ENCODE assay signal across 10 mouse cellular contexts in the genomic region with DNA sequence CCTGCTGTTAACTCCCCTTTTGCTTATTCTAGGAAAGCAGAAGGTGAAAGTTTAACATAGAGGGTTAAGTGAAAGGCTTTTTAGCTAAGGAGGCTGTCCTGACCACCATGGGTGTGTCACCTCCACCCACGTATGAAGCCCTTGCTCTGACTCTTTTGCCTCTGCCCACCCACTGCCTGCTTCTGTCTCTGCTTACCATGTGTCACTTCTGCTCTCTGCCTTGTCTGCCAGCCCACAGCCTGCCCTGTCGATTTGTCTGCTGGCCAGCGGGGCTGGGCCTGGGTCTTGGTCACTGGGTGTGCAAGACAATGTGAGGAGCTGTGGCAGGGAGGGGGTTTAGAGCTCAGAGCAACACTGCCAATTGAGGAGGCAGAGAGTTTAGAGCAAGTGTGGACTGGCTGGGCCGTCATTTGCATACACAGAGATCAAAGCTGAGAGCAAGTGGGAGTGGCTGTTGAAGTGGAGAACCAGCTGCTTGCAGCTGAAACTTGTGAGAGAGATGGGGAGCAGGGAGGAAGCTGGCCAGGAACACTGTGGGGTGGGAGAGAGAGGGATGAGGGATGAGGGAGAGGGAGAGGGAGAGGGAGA.
DNase-seq lines count a peak whose midpoint lies in the region; ATAC-seq and TF ChIP-seq lines count a peak whose summit lies in the region.
"Had no signal": no experiment of that assay in that cellular context is flagged by ENCODE, and none has a peak within 500 bp of the region (broad histone marks: within the 10 kb centered on the region; RNA-seq: fewer than 3 reads in every experiment).

No protein-coding gene starts in this region.

- TF ChIP-seq EP300 in heart, adult 2 months (IDR thresholded peaks at IDR 0.05; ENCODE audit: insufficient read depth, low read depth, low read length), result no peak
- no peak for TF ChIP-seq EP300 in lung, postnatal 0 days (IDR thresholded peaks at IDR 0.05)

- no peaks in the 10 kb centered on the region for H3K9me3 ChIP-seq in embryonic facial prominence, embryonic 13.5 days
- no peaks in the 10 kb centered on the region for H3K9me3 ChIP-seq in lung, postnatal 0 days (ENCODE audit: low read length)

- no peak for TF ChIP-seq POLR2A in heart, adult 2 months (IDR thresholded peaks at IDR 0.05; ENCODE audit: insufficient read depth, low read depth, low read length)

- peak; percentile 2 to 4 for DNase-seq in heart, postnatal 10 days
- no peak for DNase-seq in heart, adult 2 months
- peak; percentile 10 for DNase-seq in Muller cell, postnatal 12 days (ENCODE audit: inconsistent ontology term)
- peak; percentile 56 for DNase-seq in lung, postnatal 0 days (ENCODE audit: low spot score)
- no peak for DNase-seq in right cerebral cortex, postnatal 36 days (ENCODE audit: low spot score in 2 of 2)
- DNase-seq in spleen, postnatal 10 days (ENCODE audit: low spot score in 2 of 2), result no peak
- no peak for DNase-seq in testis, postnatal 14 days (ENCODE audit: low spot score)
- DNase-seq: gastrocnemius, postnatal 25 days; liver had no signal

- ATAC-seq in embryonic facial prominence, embryonic 13.5 days (ENCODE audit: insufficient number of reproducible peaks, insufficient read depth, low FRiP score, low TSS enrichment, low read depth), result no peak
- ATAC-seq in lung, postnatal 0 days, result peak; percentile 87

- intact Hi-C loops in heart, postnatal 10 days (cut with DNase I), result no loop called here
- intact Hi-C loops in heart, adult 2 months (cut with DNase I), result no loop called here

- H3K27ac ChIP-seq in heart, adult 2 months, result no peak overlapping the region
- H3K27ac ChIP-seq in embryonic facial prominence, embryonic 13.5 days, result no peak overlapping the region
- no peak overlapping the region for H3K27ac ChIP-seq in lung, postnatal 0 days (ENCODE audit: low read length)

- TF ChIP-seq CTCF in heart, adult 2 months (IDR thresholded peaks at IDR 0.05), result no peak
- TF ChIP-seq CTCF in lung, postnatal 0 days (IDR thresholded peaks at IDR 0.05), result no peak

- H3K79me2 ChIP-seq in heart, adult 2 months (replicated peaks; ENCODE audit: control insufficient read depth, insufficient read depth, low read length), result no peaks in the 10 kb centered on the region

- H3K4me3 ChIP-seq in heart, adult 2 months, result no peak overlapping the region
- H3K4me3 ChIP-seq in embryonic facial prominence, embryonic 13.5 days, result no peak overlapping the region
- no peak overlapping the region for H3K4me3 ChIP-seq in lung, postnatal 0 days (ENCODE audit: low read depth, low read length)

- H3K4me1 ChIP-seq in heart, adult 2 months (ENCODE audit: control insufficient read depth, insufficient read depth, low read length), result no peaks in the 10 kb centered on the region
- H3K4me1 ChIP-seq in embryonic facial prominence, embryonic 13.5 days, result no peaks in the 10 kb centered on the region
- H3K4me1 ChIP-seq in lung, postnatal 0 days (ENCODE audit: insufficient read depth, low read depth, low read length), result no peaks in the 10 kb centered on the region

- no peaks in the 10 kb centered on the region for H3K36me3 ChIP-seq in heart, adult 2 months (ENCODE audit: control insufficient read depth, insufficient read depth, low read length)
- H3K36me3 ChIP-seq in embryonic facial prominence, embryonic 13.5 days, result no peaks in the 10 kb centered on the region
- H3K36me3 ChIP-seq in lung, postnatal 0 days (ENCODE audit: insufficient read depth, low read length), result no peaks in the 10 kb centered on the region

- 25% methylated on average over 4 of the region's 4 CpGs for WGBS in heart, adult 2 months
- WGBS in embryonic facial prominence, embryonic 13.5 days, result 21% methylated on average over 4 of the region's 4 CpGs
- WGBS in lung, postnatal 0 days, result 9% methylated on average over 4 of the region's 4 CpGs

- H3K27me3 ChIP-seq in heart, adult 2 months (ENCODE audit: control insufficient read depth, insufficient read depth, low read length), result no peaks in the 10 kb centered on the region
- H3K27me3 ChIP-seq in embryonic facial prominence, embryonic 13.5 days, result no peaks in the 10 kb centered on the region
- H3K27me3 ChIP-seq in lung, postnatal 0 days (replicated peaks; ENCODE audit: insufficient read depth, low read length), result no peaks in the 10 kb centered on the region

- 0 out of 2 replicates have a peak overlapping the region, but pooled peaks have one; percentile 22 for H3K4me2 ChIP-seq in embryonic facial prominence, embryonic 13.5 days
- H3K4me2 ChIP-seq in lung, postnatal 0 days (replicated peaks; ENCODE audit: low read depth, low read length), result peak overlapping the region; percentile 27; the same call in 1 of the 2 replicates

- no peak overlapping the region for H3K9ac ChIP-seq in heart, adult 2 months (ENCODE audit: low read depth, low read length)
- H3K9ac ChIP-seq in embryonic facial prominence, embryonic 13.5 days, result no peak overlapping the region
- no peak overlapping the region for H3K9ac ChIP-seq in lung, postnatal 0 days (replicated peaks; ENCODE audit: low read depth)

Comparison
In these comparisons a context has a peak if more than half of its experiments do, and no peak if none do; other contexts are left out.
1. DNase-seq: peak in heart, postnatal 10 days (2 of 2), Muller cell, postnatal 12 days (single experiment) and lung, postnatal 0 days (single experiment); none in heart, adult 2 months (0 of 2), right cerebral cortex, postnatal 36 days (0 of 2), spleen, postnatal 10 days (0 of 2) and testis, postnatal 14 days (single experiment).